Mouse (Mus musculus) heart, embryonic 14.5 days (tissue): ENCODE measurements around the gene Lmo2. TPM values are rescaled to one million over a fixed set of nuclear protein-coding genes. Genes with fewer than 3 reads are reported as not detected.

ENCODE experiments used
- ATAC-seq: fragments of 200-750 bp; cut with Nextera tagmentation; 2 replicates; pipeline ENCODE4 v1.8.0; 2017; ENCODE audit warnings: low read depth, moderate TSS enrichment; ENCODE audit not compliant: insufficient number of reproducible peaks, insufficient read depth, low FRiP score
- H3K27ac ChIP-seq, 2 experiments: fragments of 200-500 bp in 1 of 2; fragments of 300-500 bp in 1 of 2; sonication (generic) in 1 of 2; replicated peaks in 1 of 2; 2 replicates each; pipeline ENCODE4 v1.5.1; 2012 to 2014; ENCODE audit warnings: low read depth in 2 of 2, low read length in 2 of 2, control low read depth in 1 of 2, mild to moderate bottlenecking in 1 of 2, mixed read lengths in 1 of 2; ENCODE audit not compliant: control insufficient read depth in 1 of 2, insufficient read depth in 1 of 2
- H3K27me3 ChIP-seq: fragments of 300-500 bp; sonication (generic); 2 replicates; pipeline ENCODE4 v1.6.1; 2014; ENCODE audit warnings: mild to moderate bottlenecking, low read length, control low read depth; ENCODE audit not compliant: control insufficient read depth, insufficient read depth
- H3K36me3 ChIP-seq: fragments of 300-500 bp; sonication (generic); 2 replicates; pipeline ENCODE4 v1.6.1; 2014; ENCODE audit warnings: mild to moderate bottlenecking, control low read depth, low read length, mixed read lengths; ENCODE audit not compliant: control insufficient read depth, insufficient read depth
- H3K4me1 ChIP-seq, 2 experiments: fragments of 200-500 bp in 1 of 2; fragments of 300-500 bp in 1 of 2; sonication (generic) in 1 of 2; 2 replicates each; pipeline ENCODE4 v1.6.1; 2012 to 2014; ENCODE audit warnings: low read length in 2 of 2, control low read depth in 1 of 2, mixed read lengths in 1 of 2; ENCODE audit not compliant: control insufficient read depth in 2 of 2, insufficient read depth in 2 of 2
- H3K4me2 ChIP-seq: fragments of 300-500 bp; sonication (generic); 2 replicates; pipeline ENCODE4 v1.6.1; 2014; ENCODE audit warnings: mild to moderate bottlenecking, low read length
- H3K4me3 ChIP-seq, 2 experiments: fragments of 200-500 bp in 1 of 2; fragments of 300-500 bp in 1 of 2; sonication (generic) in 1 of 2; 2 replicates each; pipeline ENCODE4 v1.5.1; 2012 to 2014; ENCODE audit warnings: low read length in 2 of 2, mild to moderate bottlenecking in 2 of 2, control low read depth in 1 of 2, low read depth in 1 of 2, moderate library complexity in 1 of 2; ENCODE audit not compliant: control insufficient read depth in 1 of 2, insufficient read depth in 1 of 2
- H3K9ac ChIP-seq: fragments of 300-500 bp; sonication (generic); 2 replicates; pipeline ENCODE4 v1.6.1; 2014; ENCODE audit warnings: mild to moderate bottlenecking, low read length
- H3K9me3 ChIP-seq: fragments of 300-500 bp; sonication (generic); 2 replicates; pipeline ENCODE4 v1.6.1; 2016; ENCODE audit warnings: low read length, control low read depth; ENCODE audit not compliant: control insufficient read depth
- WGBS: fragments of 180-500 bp; shearing (Covaris S2); extraction: QIAGEN DNeasy Blood & Tissue Kit; methylation state at CpG from one replicate; pipeline ENCODE4 v1.1.7; 2014; 5-methylcytosine and 5-hydroxymethylcytosine counted together
- polyA plus RNA-seq: library from polyadenylated mRNA; unstranded; fragments of >200 nt; fragmentation: Nextera tagmentation; extraction: Ambion mirVana; gene quantifications from 2 replicates; pipeline ENCODE4 v1.2.1, GENCODE M21; 2014

Gene Lmo2
- polyA plus RNA-seq, 1 experiment from 2014 or later, result 21.9 TPM

- H3K27me3 ChIP-seq, result no peaks in the 10 kb centered on the region; the same call in 1 of the 2 replicates
- no peak overlapping the region for H3K4me3 ChIP-seq
- H3K9me3 ChIP-seq, result no peaks in the 10 kb centered on the region
- no peak overlapping the region for H3K4me2 ChIP-seq
- no peaks in the 10 kb centered on the region for H3K36me3 ChIP-seq
- WGBS, result 63% methylated on average over 3 of the region's 3 CpGs
- H3K9ac ChIP-seq, result no peak overlapping the region
- H3K4me1 ChIP-seq, result no peaks in the 10 kb centered on the region
- H3K27ac ChIP-seq, result no peak overlapping the region
- ATAC-seq, result no peak
These were observed 848 bp downstream of the Lmo2 start for GRCm38 (mm10) chr2:103958634-103959033.

GRCm38 (mm10) chr2:103959066-103959465 is 1.3 kb downstream of the Lmo2 start:
- 87% methylated on average over 5 of the region's 5 CpGs for WGBS
- no peak for ATAC-seq

GRCm38 (mm10) chr2:103959574-103959973 is 1.8 kb downstream of the Lmo2 start:
- no peaks in the 10 kb centered on the region for H3K36me3 ChIP-seq
- H3K9ac ChIP-seq, result no peak overlapping the region
- H3K9me3 ChIP-seq, result no peaks in the 10 kb centered on the region
- no peak overlapping the region for H3K4me2 ChIP-seq
- ATAC-seq, result no peak
- no peak overlapping the region for H3K27ac ChIP-seq
- 82% methylated on average over 6 of the region's 6 CpGs for WGBS
- H3K27me3 ChIP-seq, result no peaks in the 10 kb centered on the region; the same call in 1 of the 2 replicates
- H3K4me3 ChIP-seq, result no peak overlapping the region
- no peaks in the 10 kb centered on the region for H3K4me1 ChIP-seq

More at GRCm38 (mm10) chr2:103959066-103959465, 1.3 kb downstream of the Lmo2 start:
- H3K27me3 ChIP-seq, result no peaks in the 10 kb centered on the region; the same call in 1 of the 2 replicates
- no peak overlapping the region for H3K4me3 ChIP-seq
- no peak overlapping the region for H3K9ac ChIP-seq
- no peaks in the 10 kb centered on the region for H3K36me3 ChIP-seq
- H3K4me2 ChIP-seq, result no peak overlapping the region
- no peaks in the 10 kb centered on the region for H3K4me1 ChIP-seq
- H3K9me3 ChIP-seq, result no peaks in the 10 kb centered on the region
- H3K27ac ChIP-seq, result no peak overlapping the region

- Histone ChIP-seq H3K9ac (no peak overlapping the region), H3K4me1 (no peaks in the 10 kb centered on the region), H3K27me3 (peaks cover 9% of the 10 kb centered on the region), H3K36me3 (no peaks in the 10 kb centered on the region), H3K4me2 (no peak overlapping the region), H3K4me3 (no peak overlapping the region), H3K27ac (no peak overlapping the region), H3K9me3 (no peaks in the 10 kb centered on the region)
- WGBS, result 57% methylated on average over 4 of the region's 4 CpGs
- ATAC-seq, result no peak
These were observed 4.6 kb downstream of the Lmo2 start for GRCm38 (mm10) chr2:103962349-103962748.

GRCm38 (mm10) chr2:103965391-103965790 is 7.6 kb downstream of the Lmo2 start:
- peaks cover 18% of the 10 kb centered on the region for H3K27me3 ChIP-seq
- H3K4me1 ChIP-seq, result no peaks in the 10 kb centered on the region
- H3K9ac ChIP-seq, result no peak overlapping the region
- WGBS, result 90% methylated on average over 3 of the region's 3 CpGs
- H3K36me3 ChIP-seq, result no peaks in the 10 kb centered on the region
- H3K4me3 ChIP-seq, result no peak overlapping the region
- H3K9me3 ChIP-seq, result no peaks in the 10 kb centered on the region
- no peak for ATAC-seq
- H3K27ac ChIP-seq, result no peak overlapping the region
- H3K4me2 ChIP-seq, result no peak overlapping the region

- peaks cover 3% of the 10 kb centered on the region; the same call in 1 of the 2 replicates for H3K36me3 ChIP-seq
- no peak overlapping the region for H3K9ac ChIP-seq
- H3K4me1 ChIP-seq, result peaks cover 0 to 7% of the 10 kb centered on the region in 2 experiments; a peak in 1 of 4 replicates
- 70% methylated on average over 4 of the region's 4 CpGs for WGBS
- H3K27me3 ChIP-seq, result peaks cover 41% of the 10 kb centered on the region
- H3K4me2 ChIP-seq, result no peak overlapping the region
- no peak overlapping the region for H3K27ac ChIP-seq
- H3K4me3 ChIP-seq, result no peak overlapping the region
- ATAC-seq, result no peak
- H3K9me3 ChIP-seq, result no peaks in the 10 kb centered on the region
These were observed 10.4 kb downstream of the Lmo2 start for GRCm38 (mm10) chr2:103968186-103968585.

GRCm38 (mm10) chr2:103968919-103969436 is 11.2 kb downstream of the Lmo2 start:
- peak overlapping the region; percentile 98 for H3K4me2 ChIP-seq
- 29% methylated on average over 10 of the region's 10 CpGs for WGBS
- H3K9ac ChIP-seq, result peak overlapping the region; percentile 80; the same call in 1 of the 2 replicates
- peaks cover 8% of the 10 kb centered on the region; the same call in 1 of the 2 replicates for H3K36me3 ChIP-seq
- no peaks in the 10 kb centered on the region for H3K9me3 ChIP-seq
- peak overlapping the region; percentile 25 to 75; a peak in 2 of 4 replicates for H3K27ac ChIP-seq
- peak overlapping the region; percentile 53 to 84 for H3K4me3 ChIP-seq
- peaks cover 43% of the 10 kb centered on the region for H3K27me3 ChIP-seq
- peaks cover 0 to 7% of the 10 kb centered on the region in 2 experiments; a peak in 1 of 4 replicates for H3K4me1 ChIP-seq
- ATAC-seq, result no peak
